Mouse (Mus musculus) erythroblast, embryonic 14.5 days (primary cell): ENCODE measurements around the gene Dynlrb1.

Experiments used
- GATA1 ChIP-seq: IDR thresholded peaks from 2 replicates; pipeline ENCODE4 v1.6.1; 2012; ENCODE audit warnings: low read length, inconsistent platforms, mixed read lengths
- TAL1 ChIP-seq: IDR thresholded peaks from 3 replicates; pipeline ENCODE4 v1.6.1; 2012; ENCODE audit warnings: low read length, inconsistent platforms, mixed read lengths

- TF ChIP-seq GATA1 (no peak), TAL1 (no peak)
These were observed 28.9 kb upstream of the Dynlrb1 start for GRCm38 (mm10) chr2:155207419-155207818.
